Mouse (Mus musculus) liver, embryonic 16.5 days (tissue): ENCODE data around the gene Rtbdn. TPM values are rescaled to one million over a fixed set of nuclear protein-coding genes. Genes with fewer than 3 reads are reported as not detected.

Source experiments
- ATAC-seq: fragments of 200-750 bp; cut with Nextera tagmentation; 2 replicates; pipeline ENCODE4 v1.8.0; 2017; ENCODE audit warnings: low read depth, mild to moderate bottlenecking, moderate number of reproducible peaks, moderate library complexity
- H3K27ac ChIP-seq: fragments of 300-500 bp; sonication (generic); 2 replicates; pipeline ENCODE4 v1.5.1; 2014; ENCODE audit warnings: mild to moderate bottlenecking, low read length
- H3K27me3 ChIP-seq: fragments of 300-500 bp; sonication (generic); 2 replicates; pipeline ENCODE4 v1.6.1; 2014; ENCODE audit warnings: low read depth, low read length, mixed read lengths; ENCODE audit not compliant: control insufficient read depth, insufficient read depth
- H3K36me3 ChIP-seq: fragments of 300-500 bp; sonication (generic); 2 replicates; pipeline ENCODE4 v1.6.1; 2014; ENCODE audit warnings: mild to moderate bottlenecking; ENCODE audit not compliant: control insufficient read depth, insufficient read depth
- H3K4me1 ChIP-seq: fragments of 300-500 bp; sonication (generic); 2 replicates; pipeline ENCODE4 v1.6.1; 2014; ENCODE audit warnings: low read depth, low read length, mixed read lengths; ENCODE audit not compliant: control insufficient read depth
- H3K4me2 ChIP-seq: fragments of 300-500 bp; sonication (generic); 2 replicates; pipeline ENCODE4 v1.6.1; 2014; ENCODE audit warnings: low read depth, low read length, mixed read lengths
- H3K4me3 ChIP-seq: fragments of 300-500 bp; sonication (generic); 2 replicates; pipeline ENCODE4 v1.5.1; 2014; ENCODE audit warnings: low read depth, mild to moderate bottlenecking, low read length
- H3K9ac ChIP-seq: fragments of 300-500 bp; sonication (generic); 2 replicates; pipeline ENCODE4 v1.6.1; 2014; ENCODE audit warnings: low read depth, low read length
- H3K9me3 ChIP-seq: fragments of 300-500 bp; sonication (generic); replicated peaks from 2 replicates; pipeline ENCODE4 v1.6.1; 2016; ENCODE audit warnings: low read length; ENCODE audit not compliant: control insufficient read depth
- WGBS: fragments of 180-500 bp; shearing (Covaris S2); extraction: QIAGEN DNeasy Blood & Tissue Kit; methylation state at CpG from one replicate; pipeline ENCODE4 v1.1.7; 2014; ENCODE audit not compliant: insufficient replicate concordance; 5-methylcytosine and 5-hydroxymethylcytosine counted together
- polyA plus RNA-seq: library from polyadenylated mRNA; unstranded; fragments of >200 nt; fragmentation: Nextera tagmentation; extraction: Ambion mirVana; gene quantifications from 2 replicates; pipeline ENCODE4 v1.2.1, GENCODE M21; 2015

Rtbdn gene
- polyA plus RNA-seq, 1 experiment from 2014 or later, result 0.20 TPM

GRCm38 (mm10) chr8:84963952-84964351 is 17.2 kb downstream of the Rtbdn start:
- Histone ChIP-seq H3K4me1 (peaks cover 31% of the 10 kb centered on the region), H3K27ac (no peak overlapping the region), H3K36me3 (peaks cover 20% of the 10 kb centered on the region), H3K27me3 (no peaks in the 10 kb centered on the region), H3K4me3 (peak overlapping the region; percentile 79; the same call in 1 of the 2 replicates), H3K9me3 (no peaks in the 10 kb centered on the region), H3K4me2 (peak overlapping the region; percentile 84), H3K9ac (no peak overlapping the region)
- ATAC-seq, result no peak
- WGBS, result 71% methylated on average over 4 of the region's 4 CpGs

GRCm38 (mm10) chr8:84965731-84966291 is 19.0 kb downstream of the Rtbdn start:
- peak; percentile 81 for ATAC-seq
- peak overlapping the region; percentile 79 for H3K4me3 ChIP-seq
- peak overlapping the region; percentile 97 for H3K27ac ChIP-seq
- peak overlapping the region; percentile 78 for H3K9ac ChIP-seq
- H3K9me3 ChIP-seq, result no peaks in the 10 kb centered on the region
- H3K27me3 ChIP-seq, result no peaks in the 10 kb centered on the region
- peaks cover 36% of the 10 kb centered on the region for H3K4me1 ChIP-seq
- peaks cover 14% of the 10 kb centered on the region for H3K36me3 ChIP-seq
- H3K4me2 ChIP-seq, result peak overlapping the region; percentile 84
- under 1% methylated on average over 41 of the region's 41 CpGs for WGBS

DNA sequence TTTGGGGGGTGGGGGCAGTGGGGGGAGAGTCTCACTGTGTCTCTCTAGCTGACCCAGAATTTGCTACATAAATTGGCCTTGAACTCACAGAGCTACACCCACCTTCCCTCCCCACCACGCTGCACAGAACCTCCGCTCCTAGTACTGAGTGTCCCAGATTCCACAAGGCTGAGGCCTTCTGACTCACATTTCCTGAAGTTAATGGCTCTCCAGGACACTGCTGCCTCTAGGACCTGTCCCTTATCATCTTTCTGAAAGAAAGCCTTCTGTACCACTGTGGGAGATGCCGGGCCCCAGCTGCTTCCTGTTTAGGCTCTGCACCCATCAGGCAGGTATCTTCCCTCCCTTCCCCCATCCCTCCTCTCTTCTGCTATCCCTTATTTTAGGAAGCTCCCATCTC is 19.8 kb downstream of the Rtbdn start:
- Histone ChIP-seq H3K36me3 (peaks cover 16% of the 10 kb centered on the region), H3K4me2 (peak overlapping the region; percentile 46), H3K9ac (peak overlapping the region; percentile 41), H3K27me3 (no peaks in the 10 kb centered on the region), H3K4me3 (peak overlapping the region; percentile 79), H3K27ac (peak overlapping the region; percentile 97), H3K9me3 (no peaks in the 10 kb centered on the region), H3K4me1 (peaks cover 37% of the 10 kb centered on the region)
- 14% methylated on average over 3 of the region's 3 CpGs for WGBS
- no peak for ATAC-seq

DNA sequence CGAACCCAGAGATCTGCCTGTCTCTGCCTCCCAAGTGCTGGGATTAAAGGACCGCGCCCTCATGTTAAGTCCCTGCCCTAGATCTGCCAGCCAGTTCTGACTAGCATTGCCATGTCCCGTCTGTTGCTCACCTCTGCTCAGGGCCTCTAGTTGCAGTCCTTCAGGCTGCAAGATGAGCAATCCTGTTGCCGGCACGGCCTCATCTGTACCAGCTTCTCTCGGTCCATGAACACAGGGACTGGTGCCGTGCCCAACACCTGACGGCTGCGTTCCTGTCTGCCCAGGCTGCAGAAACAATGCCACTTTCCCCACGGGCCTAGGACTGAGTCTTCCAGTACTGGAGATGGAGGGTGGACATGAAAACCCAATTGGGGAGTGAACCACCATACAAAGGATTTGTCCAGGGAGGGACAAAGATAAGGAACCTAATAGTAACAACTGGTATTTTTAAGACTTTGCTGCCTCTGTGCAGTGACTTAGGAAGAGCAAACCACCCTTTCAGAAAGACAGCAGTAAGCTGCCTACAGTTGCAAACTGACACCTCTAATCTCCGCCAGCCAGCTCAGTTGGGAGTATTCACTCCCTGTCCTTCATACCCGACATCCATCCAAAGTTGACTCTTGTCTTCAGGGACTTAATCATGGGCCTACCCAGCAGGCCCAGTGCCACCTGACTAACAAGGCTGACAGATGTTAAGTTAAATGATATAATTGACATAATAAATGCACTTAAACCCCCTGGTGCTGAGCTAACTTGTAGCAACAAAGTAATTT is 20.9 kb downstream of the Rtbdn start:
- no peak for ATAC-seq
- H3K4me3 ChIP-seq, result no peak overlapping the region
- H3K9ac ChIP-seq, result no peak overlapping the region; the same call in 1 of the 2 replicates
- H3K4me2 ChIP-seq, result peak overlapping the region; percentile 88
- H3K4me1 ChIP-seq, result peaks cover 47% of the 10 kb centered on the region
- H3K9me3 ChIP-seq, result no peaks in the 10 kb centered on the region
- H3K36me3 ChIP-seq, result peaks cover 27% of the 10 kb centered on the region
- 82% methylated on average over 13 of the region's 13 CpGs for WGBS
- no peaks in the 10 kb centered on the region for H3K27me3 ChIP-seq
- peak overlapping the region; percentile 97 for H3K27ac ChIP-seq

- Histone ChIP-seq H3K4me3 (peak overlapping the region; percentile 75), H3K27me3 (no peaks in the 10 kb centered on the region), H3K9ac (peak overlapping the region; percentile 84), H3K4me1 (peaks cover 56% of the 10 kb centered on the region), H3K36me3 (peaks cover 33% of the 10 kb centered on the region), H3K27ac (peak overlapping the region; percentile 97), H3K4me2 (peak overlapping the region; percentile 88), H3K9me3 (no peaks in the 10 kb centered on the region)
- WGBS, result 6% methylated on average over 2 of the region's 2 CpGs
- ATAC-seq, result no peak
Observed at GRCm38 (mm10) chr8:84968650-84969049, 21.9 kb downstream of the Rtbdn start.

- Histone ChIP-seq H3K4me2 (peak within 1 kb of the TSS; percentile 88), H3K36me3 (peaks cover 41% of the 10 kb centered on the region), H3K4me1 (peaks cover 64% of the 10 kb centered on the region), H3K4me3 (peak within 1 kb of the TSS; percentile 75), H3K27ac (peak within 1 kb of the TSS; percentile 97), H3K9ac (peak within 1 kb of the TSS; percentile 84), H3K27me3 (no peaks in the 10 kb centered on the region), H3K9me3 (no peaks in the 10 kb centered on the region)
- peak; percentile 68 for ATAC-seq
- under 1% methylated on average over 56 of the region's 56 CpGs for WGBS
Observed at GRCm38 (mm10) chr8:84969241-84970134, 22.7 kb downstream of the Rtbdn start, which contains the start of the genes Gm49661, Prdx2 and Rnaseh2a. TSS of gene Gm49661 (minus strand) at chr8:84969433. TSS of gene Prdx2 (plus strand) at chr8:84969587. TSS of gene Rnaseh2a (minus strand) at chr8:84969767.

- Histone ChIP-seq H3K36me3 (peaks cover 44% of the 10 kb centered on the region), H3K9ac (peak overlapping the region; percentile 84), H3K27ac (peak overlapping the region; percentile 97), H3K4me3 (peak overlapping the region; percentile 75), H3K4me2 (peak overlapping the region; percentile 88), H3K4me1 (peaks cover 66% of the 10 kb centered on the region), H3K27me3 (no peaks in the 10 kb centered on the region), H3K9me3 (no peaks in the 10 kb centered on the region)
- WGBS, result 4% methylated on average over 21 of the region's 21 CpGs
- no peak for ATAC-seq
Observed at GRCm38 (mm10) chr8:84970135-84970790, 23.5 kb downstream of the Rtbdn start.

DNA sequence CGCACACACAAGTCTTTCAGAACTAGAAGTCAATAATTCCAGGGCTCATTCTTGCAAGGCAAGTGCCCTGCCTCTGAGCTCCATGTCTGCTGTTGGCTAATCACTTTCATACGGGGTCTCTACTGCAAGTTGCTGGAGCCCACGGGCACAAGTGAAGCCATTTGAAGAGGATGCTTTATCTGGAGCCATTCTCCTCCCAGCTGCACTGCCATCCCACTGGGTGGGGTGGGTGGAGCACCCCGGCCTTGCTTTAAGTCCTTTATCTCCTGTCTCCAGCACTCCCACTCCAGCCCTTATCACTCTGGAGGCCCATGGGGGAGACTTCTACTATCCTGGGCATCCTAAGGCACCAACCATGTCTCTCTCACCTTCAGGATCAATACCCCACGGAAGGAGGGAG is 24.1 kb downstream of the Rtbdn start:
- Histone ChIP-seq H3K4me1 (peaks cover 73% of the 10 kb centered on the region), H3K27ac (peak overlapping the region; percentile 97), H3K4me2 (peak overlapping the region; percentile 98), H3K9me3 (no peaks in the 10 kb centered on the region), H3K4me3 (peak overlapping the region; percentile 75), H3K27me3 (no peaks in the 10 kb centered on the region), H3K36me3 (peaks cover 44% of the 10 kb centered on the region), H3K9ac (peak overlapping the region; percentile 84)
- WGBS, result 19% methylated on average over 5 of the region's 5 CpGs
- peak; percentile 84 for ATAC-seq
